Mouse (Mus musculus): Measurements from ENCODE around the gene Cadm1. TPM values are rescaled to one million over a fixed set of nuclear protein-coding genes. Genes with fewer than 3 reads are reported as not detected.

The Cadm1 gene
- total and polyA plus RNA-seq, 2 experiments from 2014 or later = 3.7 to 5.5 TPM

- Histone ChIP-seq H3K9ac (replicated peaks; ENCODE audit: low read depth, low read length) (no peak overlapping the region), H3K4me3 (ENCODE audit: low read depth, low read length) (no peak overlapping the region), H3K27ac (ENCODE audit: low read depth) (no peak overlapping the region), H3K27me3 (ENCODE audit: control insufficient read depth, insufficient read depth, low read length) (no peaks in the 10 kb centered on the region), H3K4me2 (ENCODE audit: low read depth, low read length) (no peak overlapping the region), H3K4me1 (ENCODE audit: control insufficient read depth, insufficient read depth) (no peaks in the 10 kb centered on the region; the same call in 1 of the 2 replicates), H3K9me3 (replicated peaks; ENCODE audit: control insufficient read depth, low read length) (no peaks in the 10 kb centered on the region), H3K36me3 (replicated peaks; ENCODE audit: control insufficient read depth, insufficient read depth, low read length) (no peaks in the 10 kb centered on the region)
- no peak for ATAC-seq (ENCODE audit: insufficient read depth, low read depth)
- DNase-seq (ENCODE audit: low spot score) = no peak
- TF ChIP-seq CTCF (IDR thresholded peaks at IDR 0.05; ENCODE audit: low read depth) (no peak), EP300 (IDR thresholded peaks at IDR 0.05; ENCODE audit: low read depth) (no peak)
- 69% methylated on average over 9 of the region's 9 CpGs for WGBS
These were observed 247.3 kb downstream of the Cadm1 start for GRCm38 (mm10) chr9:47776941-47777919.

- WGBS = 40% methylated on average over 11 of the region's 11 CpGs
- Histone ChIP-seq H3K27me3 (ENCODE audit: control insufficient read depth, insufficient read depth, low read length) (no peaks in the 10 kb centered on the region), H3K9ac (replicated peaks; ENCODE audit: low read depth, low read length) (no peak overlapping the region), H3K4me2 (ENCODE audit: low read depth, low read length) (no peak overlapping the region), H3K27ac (ENCODE audit: low read depth) (no peak overlapping the region), H3K36me3 (replicated peaks; ENCODE audit: control insufficient read depth, insufficient read depth, low read length) (no peaks in the 10 kb centered on the region), H3K4me1 (ENCODE audit: control insufficient read depth, insufficient read depth) (no peaks in the 10 kb centered on the region; the same call in 1 of the 2 replicates), H3K9me3 (replicated peaks; ENCODE audit: control insufficient read depth, low read length) (no peaks in the 10 kb centered on the region), H3K4me3 (ENCODE audit: low read depth, low read length) (no peak overlapping the region)
- no peak for DNase-seq (ENCODE audit: low spot score)
- ATAC-seq (ENCODE audit: insufficient read depth, low read depth) = no peak
- TF ChIP-seq EP300 (IDR thresholded peaks at IDR 0.05; ENCODE audit: low read depth) = no peak
These were observed 248.5 kb downstream of the Cadm1 start for GRCm38 (mm10) chr9:47778438-47778837.

- no peak overlapping the region for H3K9ac ChIP-seq (replicated peaks; ENCODE audit: low read depth, low read length)
- no peaks in the 10 kb centered on the region for H3K36me3 ChIP-seq (replicated peaks; ENCODE audit: control insufficient read depth, insufficient read depth, low read length)
- DNase-seq (ENCODE audit: low spot score) (no peak), ATAC-seq (ENCODE audit: insufficient read depth, low read depth) (no peak)
- no peaks in the 10 kb centered on the region; the same call in 1 of the 2 replicates for H3K4me1 ChIP-seq (ENCODE audit: control insufficient read depth, insufficient read depth)
- no peaks in the 10 kb centered on the region for H3K27me3 ChIP-seq (ENCODE audit: control insufficient read depth, insufficient read depth, low read length)
- WGBS = 68% methylated on average over 6 of the region's 6 CpGs
- no peak overlapping the region for H3K4me2 ChIP-seq (ENCODE audit: low read depth, low read length)
- no peak overlapping the region for H3K27ac ChIP-seq (ENCODE audit: low read depth)
- TF ChIP-seq CTCF (IDR thresholded peaks at IDR 0.05; ENCODE audit: low read depth) = no peak
- no peak for TF ChIP-seq EP300 (IDR thresholded peaks at IDR 0.05; ENCODE audit: low read depth)
- no peak overlapping the region for H3K4me3 ChIP-seq (ENCODE audit: low read depth, low read length)
- no peaks in the 10 kb centered on the region for H3K9me3 ChIP-seq (replicated peaks; ENCODE audit: control insufficient read depth, low read length)
These were observed 249.3 kb downstream of the Cadm1 start for GRCm38 (mm10) chr9:47779291-47779690.

DNA sequence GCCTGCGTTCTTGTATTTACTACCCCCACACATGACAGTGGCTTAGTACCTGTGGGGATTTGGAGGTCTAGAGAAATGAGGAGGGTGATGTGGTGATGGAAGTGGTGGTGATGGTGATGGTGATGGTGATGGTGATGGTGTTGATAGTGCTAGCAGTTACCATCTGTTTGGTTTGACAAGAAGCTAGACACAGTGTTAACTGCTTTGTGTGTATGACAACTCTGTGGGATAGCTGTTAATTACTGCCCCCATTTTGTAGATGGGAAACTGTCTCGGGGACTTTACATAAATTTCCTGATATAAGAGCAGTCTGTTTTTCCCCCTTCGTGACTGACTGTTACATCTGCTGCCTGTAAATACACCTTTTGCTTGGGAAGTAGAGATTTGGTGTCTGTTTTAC lies 256.7 kb downstream of the Cadm1 start:
- Histone ChIP-seq H3K4me3 (ENCODE audit: low read depth, low read length) (no peak overlapping the region), H3K36me3 (replicated peaks; ENCODE audit: control insufficient read depth, insufficient read depth, low read length) (no peaks in the 10 kb centered on the region), H3K9ac (replicated peaks; ENCODE audit: low read depth, low read length) (no peak overlapping the region), H3K9me3 (replicated peaks; ENCODE audit: control insufficient read depth, low read length) (no peaks in the 10 kb centered on the region), H3K4me1 (ENCODE audit: control insufficient read depth, insufficient read depth) (no peaks in the 10 kb centered on the region), H3K27ac (ENCODE audit: low read depth) (no peak overlapping the region), H3K4me2 (ENCODE audit: low read depth, low read length) (no peak overlapping the region), H3K27me3 (ENCODE audit: control insufficient read depth, insufficient read depth, low read length) (no peaks in the 10 kb centered on the region)
- DNase-seq (ENCODE audit: low spot score) (no peak), ATAC-seq (ENCODE audit: insufficient read depth, low read depth) (no peak)
- TF ChIP-seq CTCF (IDR thresholded peaks at IDR 0.05; ENCODE audit: low read depth) = no peak
- no peak for TF ChIP-seq EP300 (IDR thresholded peaks at IDR 0.05; ENCODE audit: low read depth)
- WGBS = 69% methylated on average over 3 of the region's 3 CpGs

DNA sequence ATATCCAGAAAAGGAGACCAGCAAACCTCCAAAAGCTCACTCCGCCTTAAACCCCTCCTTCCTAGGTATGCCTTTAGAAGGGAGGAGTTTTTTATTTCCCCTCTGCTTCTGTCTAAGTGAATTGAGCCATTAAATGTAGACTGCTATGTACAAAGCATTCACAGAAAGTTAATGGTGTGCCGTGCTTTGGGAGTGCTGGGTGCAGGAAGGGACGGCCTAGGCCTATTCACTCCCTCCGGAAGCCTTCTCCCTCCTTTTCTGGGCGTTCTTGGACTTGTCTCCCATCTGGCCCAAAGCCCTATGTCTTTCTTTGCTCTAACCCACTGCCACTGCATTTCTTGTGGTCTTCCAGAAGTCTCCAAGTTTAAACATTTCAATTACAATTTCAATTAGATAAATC lies 268.5 kb downstream of the Cadm1 start:
- no peak overlapping the region for H3K4me2 ChIP-seq (ENCODE audit: low read depth, low read length)
- 80% methylated on average over 5 of the region's 5 CpGs for WGBS
- no peak for ATAC-seq (ENCODE audit: insufficient read depth, low read depth)

More for the DNA sequence above, 268.5 kb downstream of the Cadm1 start:
- Histone ChIP-seq H3K9me3 (replicated peaks; ENCODE audit: control insufficient read depth, low read length) (no peaks in the 10 kb centered on the region), H3K4me1 (ENCODE audit: control insufficient read depth, insufficient read depth) (no peaks in the 10 kb centered on the region), H3K36me3 (replicated peaks; ENCODE audit: control insufficient read depth, insufficient read depth, low read length) (no peaks in the 10 kb centered on the region), H3K27me3 (ENCODE audit: control insufficient read depth, insufficient read depth, low read length) (no peaks in the 10 kb centered on the region), H3K27ac (ENCODE audit: low read depth) (no peak overlapping the region), H3K4me3 (ENCODE audit: low read depth, low read length) (no peak overlapping the region), H3K9ac (replicated peaks; ENCODE audit: low read depth, low read length) (no peak overlapping the region)
- DNase-seq (ENCODE audit: low spot score) = no peak
- TF ChIP-seq EP300 (IDR thresholded peaks at IDR 0.05; ENCODE audit: low read depth) (no peak), CTCF (IDR thresholded peaks at IDR 0.05; ENCODE audit: low read depth) (no peak)
